Mouse (Mus musculus) embryo, embryonic 10 days (tissue): ENCODE data around the gene Nupl1.
A peak's percentile ranks its signal among the peaks of the same experiment; 100 is the strongest.

Experiments used
- DNase-seq: peaks from one replicate; pipeline ENCODE4 v3.0.0-alpha.2; 2015; ENCODE audit warnings: low spot score

Gene Nupl1

GRCm38 (mm10) chr14:60251281-60252003 is at the start of gene Nupl1, which contains the start of gene Gm49336:
TSS of gene Nupl1 (minus strand) at chr14:60251431.
TSS of gene Gm49336 (minus strand) at chr14:60251507.
- peak; percentile 100 for DNase-seq

- DNase-seq = no peak
Measured at GRCm38 (mm10) chr14:60301024-60301423, 49.8 kb upstream of the Nupl1 start.

GRCm38 (mm10) chr14:60300224-60300991 is 49.2 kb upstream of the Nupl1 start:
- DNase-seq = peak; percentile 26

GRCm38 (mm10) chr14:60295531-60295930 is 44.3 kb upstream of the Nupl1 start:
- no peak for DNase-seq

GRCm38 (mm10) chr14:60290363-60290762 is 39.1 kb upstream of the Nupl1 start:
- DNase-seq = no peak

GRCm38 (mm10) chr14:60286194-60286863 is 35.1 kb upstream of the Nupl1 start:
- no peak for DNase-seq

- DNase-seq = no peak
Measured at GRCm38 (mm10) chr14:60275301-60276276, 24.4 kb upstream of the Nupl1 start.

- DNase-seq = no peak
Measured at GRCm38 (mm10) chr14:60273346-60273745, 22.1 kb upstream of the Nupl1 start.

- no peak for DNase-seq
Measured at GRCm38 (mm10) chr14:60269333-60269732, 18.1 kb upstream of the Nupl1 start.

- peak; percentile 99 for DNase-seq
Measured at GRCm38 (mm10) chr14:60264990-60265876, 14.0 kb upstream of the Nupl1 start, which contains the start of gene Mtmr6. TSS of gene Mtmr6 (plus strand) at chr14:60265228.

GRCm38 (mm10) chr14:60262316-60262715 is 11.1 kb upstream of the Nupl1 start:
- DNase-seq = no peak

- DNase-seq = no peak
Measured at GRCm38 (mm10) chr14:60257851-60258250, 6.6 kb upstream of the Nupl1 start.

GRCm38 (mm10) chr14:60257101-60257500 is 5.9 kb upstream of the Nupl1 start:
- DNase-seq = no peak

- DNase-seq = peak; percentile 52
Measured at GRCm38 (mm10) chr14:60256356-60256755, 5.1 kb upstream of the Nupl1 start.

GRCm38 (mm10) chr14:60254774-60255173 is 3.5 kb upstream of the Nupl1 start:
- DNase-seq = no peak

GRCm38 (mm10) chr14:60253466-60253865 is 2.2 kb upstream of the Nupl1 start:
- no peak for DNase-seq

GRCm38 (mm10) chr14:60252004-60253000 is 1.1 kb upstream of the Nupl1 start:
- peak; percentile 10 for DNase-seq

GRCm38 (mm10) chr14:60250879-60251278 is 352 bp downstream of the Nupl1 start:
- peak; percentile 62 for DNase-seq

GRCm38 (mm10) chr14:60250366-60250765 is 865 bp downstream of the Nupl1 start:
- no peak for DNase-seq
